Mouse (Mus musculus) intestine, postnatal 0 days (tissue): ENCODE results near the gene Gm21190. TPM values are rescaled to one million over a fixed set of nuclear protein-coding genes. Genes with fewer than 3 reads are reported as not detected.
"Not testable (repeated sequence)": the region's sequence is repeated elsewhere in the genome, so short reads cannot be mapped to it uniquely, and the experiment has no call there.

Experiments
- ATAC-seq: fragments of 200-750 bp; cut with Nextera tagmentation; 2 replicates; pipeline ENCODE4 v1.8.0; 2017; ENCODE audit warnings: mild to moderate bottlenecking, moderate TSS enrichment, moderate library complexity
- H3K27ac ChIP-seq: fragments of 300-500 bp; sonication (generic); 2 replicates; pipeline ENCODE4 v1.5.1; 2014; ENCODE audit warnings: mild to moderate bottlenecking, low read depth, low read length, moderate library complexity
- H3K27me3 ChIP-seq: fragments of 300-500 bp; sonication (generic); replicated peaks from 2 replicates; pipeline ENCODE4 v1.6.1; 2014; ENCODE audit warnings: low read length, mixed read lengths; ENCODE audit not compliant: control insufficient read depth, insufficient read depth
- H3K36me3 ChIP-seq: fragments of 300-500 bp; sonication (generic); 2 replicates; pipeline ENCODE4 v1.6.1; 2014; ENCODE audit warnings: mild to moderate bottlenecking, moderate library complexity; ENCODE audit not compliant: control insufficient read depth, insufficient read depth
- H3K4me1 ChIP-seq: fragments of 300-500 bp; sonication (generic); replicated peaks from 2 replicates; pipeline ENCODE4 v1.6.1; 2014; ENCODE audit warnings: antibody characterized with exemption, low read length, mixed read lengths; ENCODE audit not compliant: control insufficient read depth, insufficient read depth
- H3K4me2 ChIP-seq: fragments of 300-500 bp; sonication (generic); replicated peaks from 2 replicates; pipeline ENCODE4 v1.6.1; 2014; ENCODE audit warnings: low read depth, mild to moderate bottlenecking, moderate library complexity
- H3K4me3 ChIP-seq: fragments of 300-500 bp; sonication (generic); 2 replicates; pipeline ENCODE4 v1.5.1; 2014; ENCODE audit warnings: low read depth, low read length
- H3K9ac ChIP-seq: fragments of 300-500 bp; sonication (generic); 2 replicates; pipeline ENCODE4 v1.6.1; 2014; ENCODE audit warnings: mild to moderate bottlenecking, low read depth, low read length
- H3K9me3 ChIP-seq: fragments of 300-500 bp; sonication (generic); 2 replicates; pipeline ENCODE4 v1.6.1; 2016; ENCODE audit warnings: mixed run types; ENCODE audit not compliant: control insufficient read depth
- CTCF ChIP-seq: sonication (generic); IDR thresholded peaks from 2 replicates; pipeline ENCODE4 v1.5.1; 2016; ENCODE audit warnings: low read depth, mild to moderate bottlenecking, control low read depth, antibody characterized with exemption, moderate library complexity
- WGBS: fragments of 180-500 bp; shearing (Covaris S2); extraction: QIAGEN DNeasy Blood & Tissue Kit; methylation state at CpG from one replicate; pipeline ENCODE4 v1.1.7; 2014; 5-methylcytosine and 5-hydroxymethylcytosine counted together
- polyA plus RNA-seq: library from polyadenylated mRNA; unstranded; fragments of >200 nt; fragmentation: Nextera tagmentation; extraction: Ambion mirVana; gene quantifications from 2 replicates; pipeline ENCODE4 v1.2.1, GENCODE M21; 2015

The Gm21190 gene
- polyA plus RNA-seq, 1 experiment from 2014 or later = not detected

GRCm38 (mm10) chr5:15508460-15509451 lies 20.3 kb downstream of the Gm21190 start:
- not testable (repeated sequence) for H3K27me3 ChIP-seq, H3K36me3 ChIP-seq, H3K9ac ChIP-seq, H3K4me1 ChIP-seq, H3K4me3 ChIP-seq, H3K4me2 ChIP-seq, H3K27ac ChIP-seq
- peak; percentile 54 for TF ChIP-seq CTCF
- peaks cover 10% of the 10 kb centered on the region; the same call in 1 of the 2 replicates for H3K9me3 ChIP-seq
- 61% methylated on average over 6 of the region's 6 CpGs for WGBS
- 0 out of 2 replicates have a peak, but pooled peaks have one; percentile 36 for ATAC-seq

DNA sequence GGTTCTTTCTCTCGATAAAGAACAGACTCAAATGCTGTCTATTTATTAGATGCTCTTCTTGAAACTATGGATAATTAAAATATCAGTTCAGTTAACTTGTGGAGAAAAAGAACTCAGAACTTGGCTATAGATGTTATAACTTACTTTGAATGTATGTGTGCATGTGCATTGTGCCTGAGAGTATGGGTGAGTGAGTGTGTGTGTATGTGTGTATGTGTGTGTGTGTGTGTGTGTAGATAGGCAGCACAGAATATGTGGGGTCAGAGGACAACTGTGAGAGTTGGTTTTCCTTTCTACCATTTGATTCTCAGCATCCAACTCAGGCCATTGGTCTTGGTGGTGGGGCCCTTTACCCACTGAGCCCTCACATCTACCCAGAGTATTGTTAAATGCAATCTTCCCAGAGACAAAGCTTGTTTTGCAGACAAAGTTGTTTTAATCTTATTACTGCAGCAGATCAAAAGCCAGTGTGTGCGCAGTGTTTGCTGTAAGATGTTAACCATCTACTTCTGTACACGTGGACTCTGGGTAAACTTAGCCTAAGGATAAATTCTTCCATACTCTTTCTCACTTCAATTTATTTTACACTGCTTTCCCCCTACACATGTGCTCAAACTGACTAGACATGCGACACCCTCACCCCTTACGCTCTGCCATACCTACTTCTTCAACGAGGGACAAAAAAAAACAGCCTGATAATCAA lies 21.1 kb downstream of the Gm21190 start:
- not testable (repeated sequence) for H3K27me3 ChIP-seq, H3K27ac ChIP-seq, H3K4me2 ChIP-seq, H3K4me3 ChIP-seq, H3K4me1 ChIP-seq, H3K36me3 ChIP-seq, H3K9me3 ChIP-seq, H3K9ac ChIP-seq
- ATAC-seq = peak; percentile 61; the same call in 1 of the 2 replicates
- 64% methylated on average over 6 of the region's 6 CpGs for WGBS

GRCm38 (mm10) chr5:15507309-15507619 lies 21.8 kb downstream of the Gm21190 start:
- ATAC-seq = 0 out of 2 replicates have a peak, but pooled peaks have one; percentile 31
- H3K4me2 ChIP-seq = no peak overlapping the region

DNA sequence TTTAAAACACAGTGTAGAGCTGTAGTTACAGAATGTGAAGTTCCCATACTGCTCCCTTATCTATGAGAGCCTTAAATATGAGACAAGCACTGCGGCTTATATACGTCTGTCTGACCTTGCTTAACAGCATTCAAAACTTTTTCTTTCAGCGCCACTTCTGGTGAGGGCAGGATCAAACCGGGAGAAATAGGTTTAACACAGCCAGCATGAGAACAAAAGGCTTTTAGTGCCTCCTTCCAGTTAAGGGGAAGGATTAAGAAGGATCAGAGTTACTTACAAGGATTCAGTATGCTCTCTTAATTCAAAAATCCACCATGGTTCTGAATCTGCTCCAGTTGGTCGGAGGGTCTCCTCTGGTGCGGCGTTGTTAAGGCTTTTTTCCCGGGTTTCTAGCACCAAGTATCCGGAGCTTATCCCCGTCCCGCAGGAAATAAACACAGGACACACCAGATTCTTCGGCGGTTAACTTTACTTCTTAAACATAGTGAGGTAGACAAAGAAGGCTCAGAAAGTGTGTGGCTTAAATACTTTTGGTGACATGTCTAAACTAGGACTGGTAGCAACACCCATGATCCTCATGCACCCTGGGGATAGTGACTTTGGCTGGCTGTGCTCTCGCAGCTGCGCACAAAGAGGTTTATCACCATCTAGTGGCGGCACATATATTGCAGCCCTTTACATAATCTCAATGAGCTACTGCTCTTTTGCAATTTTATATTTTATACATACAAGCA lies 22.3 kb downstream of the Gm21190 start:
- no peaks in the 10 kb centered on the region for H3K4me1 ChIP-seq
- peaks cover 4% of the 10 kb centered on the region; the same call in 1 of the 2 replicates for H3K9me3 ChIP-seq
- 48% methylated on average over 16 of the region's 16 CpGs for WGBS
- H3K27me3 ChIP-seq = no peaks in the 10 kb centered on the region
- peak overlapping the region; percentile 24; the same call in 1 of the 2 replicates for H3K4me2 ChIP-seq
- no peak overlapping the region for H3K9ac ChIP-seq
- no peak overlapping the region for H3K4me3 ChIP-seq
- H3K36me3 ChIP-seq = no peaks in the 10 kb centered on the region
- no peak overlapping the region for H3K27ac ChIP-seq
- 0 out of 2 replicates have a peak, but pooled peaks have one; percentile 28 for ATAC-seq
- peak; percentile 85 for TF ChIP-seq CTCF

More at GRCm38 (mm10) chr5:15507309-15507619, 21.8 kb downstream of the Gm21190 start:
- Histone ChIP-seq H3K36me3 (no peaks in the 10 kb centered on the region), H3K27ac (no peak overlapping the region), H3K27me3 (no peaks in the 10 kb centered on the region), H3K4me3 (no peak overlapping the region), H3K9me3 (peaks cover 7% of the 10 kb centered on the region; the same call in 1 of the 2 replicates), H3K9ac (no peak overlapping the region), H3K4me1 (no peaks in the 10 kb centered on the region)
- 69% methylated on average over 3 of the region's 3 CpGs for WGBS
- no peak for TF ChIP-seq CTCF

DNA sequence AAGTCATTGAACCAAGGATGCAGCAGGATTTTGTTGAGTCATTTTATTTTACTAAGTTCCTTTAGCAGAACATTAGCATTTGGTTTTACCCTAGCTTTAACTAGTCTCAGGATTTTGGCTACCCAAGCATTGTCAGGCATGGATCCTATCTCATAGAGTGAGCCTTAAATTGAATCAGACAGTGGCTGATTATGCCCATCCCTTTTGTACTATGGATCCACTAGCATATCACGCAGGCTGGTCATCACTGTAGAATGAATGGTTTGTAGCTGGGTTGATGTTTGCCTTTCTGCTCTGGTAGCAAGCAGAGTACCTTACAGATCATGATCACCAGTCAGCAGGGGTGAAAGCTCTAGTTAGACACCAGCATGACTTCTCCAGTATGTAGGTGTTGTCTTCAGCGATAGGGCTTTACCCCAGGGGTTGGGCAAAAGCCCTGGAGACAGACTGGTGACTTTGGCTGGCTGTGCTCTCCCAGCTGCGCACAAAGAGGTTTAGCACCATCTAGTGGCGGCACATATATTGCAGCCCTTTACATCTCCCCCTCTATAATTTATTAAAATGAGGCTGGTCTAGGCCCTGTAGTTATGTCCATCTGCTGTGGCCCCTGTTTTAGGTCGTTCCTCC lies 30.1 kb downstream of the Gm21190 start:
- TF ChIP-seq CTCF = peak; percentile 61
- not testable (repeated sequence) for H3K9ac ChIP-seq, H3K9me3 ChIP-seq, H3K36me3 ChIP-seq, H3K4me2 ChIP-seq, H3K27me3 ChIP-seq, H3K4me1 ChIP-seq, H3K4me3 ChIP-seq, H3K27ac ChIP-seq
- peak; percentile 69 for ATAC-seq
- 24% methylated on average over 5 of the region's 5 CpGs for WGBS

DNA sequence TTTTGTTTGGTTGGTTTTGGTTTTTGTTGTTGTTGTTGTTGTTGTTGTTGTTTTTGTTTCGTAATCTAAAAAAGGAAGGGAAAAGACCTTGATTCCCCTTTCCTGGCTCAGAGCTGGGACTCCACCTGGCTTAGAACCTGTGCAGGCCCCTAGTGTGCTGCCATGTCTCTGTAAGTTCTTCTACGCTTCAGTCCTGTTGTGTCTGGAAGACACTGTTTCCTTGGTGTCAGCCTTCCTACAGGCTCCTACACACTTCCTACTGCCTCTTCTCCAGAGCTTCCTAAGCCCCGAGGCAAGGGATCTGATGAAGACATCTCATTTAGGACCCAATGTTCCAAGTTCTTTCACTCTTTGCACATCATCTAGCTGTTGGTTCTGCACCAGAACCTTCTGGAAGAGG lies 30.7 kb downstream of the Gm21190 start:
- not testable (repeated sequence) for H3K4me3 ChIP-seq, ATAC-seq, H3K27ac ChIP-seq, H3K27me3 ChIP-seq, H3K4me2 ChIP-seq, H3K9ac ChIP-seq, H3K4me1 ChIP-seq, H3K36me3 ChIP-seq, H3K9me3 ChIP-seq
- 74% methylated on average over 3 of the region's 3 CpGs for WGBS

DNA sequence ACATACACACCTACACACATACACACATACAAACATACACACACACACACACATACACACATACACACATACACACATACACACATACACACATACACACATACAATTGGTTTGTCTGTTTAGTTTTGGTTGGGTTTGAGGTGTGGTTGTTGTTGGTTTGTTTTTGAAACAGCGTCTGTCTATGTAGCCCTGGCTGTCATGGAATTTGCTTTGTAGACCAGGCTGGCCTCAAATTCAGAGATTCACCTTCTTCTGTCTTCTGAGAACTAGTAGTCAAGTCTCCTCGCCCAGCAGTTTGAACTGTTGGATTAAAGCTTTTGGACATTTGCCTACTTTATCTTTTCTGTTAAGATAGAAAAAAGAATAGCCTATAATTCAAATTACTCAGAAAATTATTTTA lies 38.1 kb downstream of the Gm21190 start:
- H3K27ac ChIP-seq, H3K9me3 ChIP-seq, H3K36me3 ChIP-seq, H3K4me1 ChIP-seq, H3K4me3 ChIP-seq, H3K4me2 ChIP-seq, H3K9ac ChIP-seq, H3K27me3 ChIP-seq: not testable (repeated sequence)
- ATAC-seq = peak; percentile 47; the same call in 1 of the 2 replicates
- 56% methylated on average over 2 of the region's 2 CpGs for WGBS
